Mouse (Mus musculus): ENCODE results near the gene Ift81. TPM values are rescaled to one million over a fixed set of nuclear protein-coding genes. Genes with fewer than 3 reads are reported as not detected.

Gene Ift81
- polyA plus RNA-seq, 1 experiment from 2014 or later = 46.0 TPM

GRCm38 (mm10) chr5:122636958-122637357 lies 22.6 kb upstream of the Ift81 start:
- WGBS = 32% methylated on average over 16 of the region's 16 CpGs
- Histone ChIP-seq H3K4me2 (ENCODE audit: low read depth, low read length) (peak overlapping the region; percentile 47), H3K36me3 (ENCODE audit: control insufficient read depth, insufficient read depth, low read length) (no peaks in the 10 kb centered on the region), H3K4me3 (ENCODE audit: low read length) (no peak overlapping the region), H3K27ac (ENCODE audit: low read length) (no peak overlapping the region), H3K9ac (ENCODE audit: low read length) (no peak overlapping the region), H3K9me3 (ENCODE audit: control insufficient read depth, low read length) (no peaks in the 10 kb centered on the region), H3K4me1 (replicated peaks; ENCODE audit: control insufficient read depth, insufficient read depth, low read length) (0 out of 2 replicates have a peak, but pooled peaks cover 2% of the 10 kb centered on the region), H3K27me3 (ENCODE audit: control insufficient read depth, insufficient read depth, low read depth, low read length) (no peaks in the 10 kb centered on the region)
- no peak for ATAC-seq (ENCODE audit: low read depth)

GRCm38 (mm10) chr5:122636308-122636707 lies 22.0 kb upstream of the Ift81 start:
- Histone ChIP-seq H3K9ac (ENCODE audit: low read length) (no peak overlapping the region), H3K9me3 (ENCODE audit: control insufficient read depth, low read length) (no peaks in the 10 kb centered on the region), H3K4me1 (replicated peaks; ENCODE audit: control insufficient read depth, insufficient read depth, low read length) (0 out of 2 replicates have a peak, but pooled peaks cover 2% of the 10 kb centered on the region), H3K4me3 (ENCODE audit: low read length) (no peak overlapping the region), H3K27ac (ENCODE audit: low read length) (no peak overlapping the region), H3K4me2 (ENCODE audit: low read depth, low read length) (no peak overlapping the region), H3K27me3 (ENCODE audit: control insufficient read depth, insufficient read depth, low read depth, low read length) (no peaks in the 10 kb centered on the region), H3K36me3 (ENCODE audit: control insufficient read depth, insufficient read depth, low read length) (no peaks in the 10 kb centered on the region)
- ATAC-seq (ENCODE audit: low read depth) = no peak
- 65% methylated on average over 9 of the region's 9 CpGs for WGBS

GRCm38 (mm10) chr5:122635228-122635627 lies 20.9 kb upstream of the Ift81 start:
- 69% methylated on average over 8 of the region's 8 CpGs for WGBS

GRCm38 (mm10) chr5:122627243-122627642 lies 12.9 kb upstream of the Ift81 start:
- Histone ChIP-seq H3K27ac (ENCODE audit: low read length) (no peak overlapping the region), H3K4me2 (ENCODE audit: low read depth, low read length) (no peak overlapping the region), H3K36me3 (ENCODE audit: control insufficient read depth, insufficient read depth, low read length) (no peaks in the 10 kb centered on the region), H3K9ac (ENCODE audit: low read length) (no peak overlapping the region), H3K4me1 (replicated peaks; ENCODE audit: control insufficient read depth, insufficient read depth, low read length) (no peaks in the 10 kb centered on the region), H3K27me3 (ENCODE audit: control insufficient read depth, insufficient read depth, low read depth, low read length) (no peaks in the 10 kb centered on the region), H3K4me3 (ENCODE audit: low read length) (no peak overlapping the region), H3K9me3 (ENCODE audit: control insufficient read depth, low read length) (no peaks in the 10 kb centered on the region)
- 41% methylated on average over 2 of the region's 2 CpGs for whole genome bisulfite sequencing
- ATAC-seq (ENCODE audit: low read depth) = peak; percentile 82

More at GRCm38 (mm10) chr5:122635228-122635627, 20.9 kb upstream of the Ift81 start:
- no peak overlapping the region for H3K4me2 ChIP-seq (ENCODE audit: low read depth, low read length)
- H3K4me3 ChIP-seq (ENCODE audit: low read length) = no peak overlapping the region
- H3K27ac ChIP-seq (ENCODE audit: low read length) = no peak overlapping the region
- no peak for ATAC-seq (ENCODE audit: low read depth)
- 0 out of 2 replicates have a peak, but pooled peaks cover 2% of the 10 kb centered on the region for H3K4me1 ChIP-seq (replicated peaks; ENCODE audit: control insufficient read depth, insufficient read depth, low read length)
- no peaks in the 10 kb centered on the region for H3K27me3 ChIP-seq (ENCODE audit: control insufficient read depth, insufficient read depth, low read depth, low read length)
- no peak overlapping the region for H3K9ac ChIP-seq (ENCODE audit: low read length)
- no peaks in the 10 kb centered on the region for H3K9me3 ChIP-seq (ENCODE audit: control insufficient read depth, low read length)
- H3K36me3 ChIP-seq (ENCODE audit: control insufficient read depth, insufficient read depth, low read length) = no peaks in the 10 kb centered on the region

GRCm38 (mm10) chr5:122625565-122626252 lies 11.4 kb upstream of the Ift81 start:
- peaks cover 6% of the 10 kb centered on the region; the same call in 1 of the 2 replicates for H3K4me1 ChIP-seq (replicated peaks; ENCODE audit: control insufficient read depth, insufficient read depth, low read length)
- H3K4me2 ChIP-seq (ENCODE audit: low read depth, low read length) = no peak overlapping the region
- H3K36me3 ChIP-seq (ENCODE audit: control insufficient read depth, insufficient read depth, low read length) = no peaks in the 10 kb centered on the region
- 86% methylated on average over 14 of the region's 14 CpGs for WGBS
- no peaks in the 10 kb centered on the region for H3K9me3 ChIP-seq (ENCODE audit: control insufficient read depth, low read length)
- H3K9ac ChIP-seq (ENCODE audit: low read length) = no peak overlapping the region
- no peak overlapping the region for H3K4me3 ChIP-seq (ENCODE audit: low read length)
- H3K27ac ChIP-seq (ENCODE audit: low read length) = no peak overlapping the region
- H3K27me3 ChIP-seq (ENCODE audit: control insufficient read depth, insufficient read depth, low read depth, low read length) = no peaks in the 10 kb centered on the region
- no peak for ATAC-seq (ENCODE audit: low read depth)

GRCm38 (mm10) chr5:122624952-122625479 lies 10.7 kb upstream of the Ift81 start:
- Histone ChIP-seq H3K4me1 (replicated peaks; ENCODE audit: control insufficient read depth, insufficient read depth, low read length) (peaks cover 6% of the 10 kb centered on the region; the same call in 1 of the 2 replicates), H3K27ac (ENCODE audit: low read length) (no peak overlapping the region), H3K36me3 (ENCODE audit: control insufficient read depth, insufficient read depth, low read length) (no peaks in the 10 kb centered on the region), H3K9ac (ENCODE audit: low read length) (no peak overlapping the region), H3K4me3 (ENCODE audit: low read length) (no peak overlapping the region), H3K4me2 (ENCODE audit: low read depth, low read length) (no peak overlapping the region), H3K9me3 (ENCODE audit: control insufficient read depth, low read length) (no peaks in the 10 kb centered on the region), H3K27me3 (ENCODE audit: control insufficient read depth, insufficient read depth, low read depth, low read length) (no peaks in the 10 kb centered on the region)
- no peak for ATAC-seq (ENCODE audit: low read depth)
- WGBS = 83% methylated on average over 11 of the region's 11 CpGs

GRCm38 (mm10) chr5:122623861-122624260 lies 9.5 kb upstream of the Ift81 start:
- Histone ChIP-seq H3K4me1 (replicated peaks; ENCODE audit: control insufficient read depth, insufficient read depth, low read length) (peaks cover 6% of the 10 kb centered on the region; the same call in 1 of the 2 replicates), H3K27me3 (ENCODE audit: control insufficient read depth, insufficient read depth, low read depth, low read length) (no peaks in the 10 kb centered on the region)
- no peak for ATAC-seq (ENCODE audit: low read depth)

GRCm38 (mm10) chr5:122622526-122622925 lies 8.2 kb upstream of the Ift81 start:
- H3K9ac ChIP-seq (ENCODE audit: low read length) = no peak overlapping the region
- H3K4me3 ChIP-seq (ENCODE audit: low read length) = no peak overlapping the region
- no peaks in the 10 kb centered on the region for H3K9me3 ChIP-seq (ENCODE audit: control insufficient read depth, low read length)
- no peaks in the 10 kb centered on the region for H3K27me3 ChIP-seq (ENCODE audit: control insufficient read depth, insufficient read depth, low read depth, low read length)
- peak overlapping the region; percentile 91; the same call in 1 of the 2 replicates for H3K27ac ChIP-seq (ENCODE audit: low read length)
- H3K4me1 ChIP-seq (replicated peaks; ENCODE audit: control insufficient read depth, insufficient read depth, low read length) = peaks cover 6% of the 10 kb centered on the region; the same call in 1 of the 2 replicates
- no peak overlapping the region for H3K4me2 ChIP-seq (ENCODE audit: low read depth, low read length)
- 80% methylated on average over 5 of the region's 5 CpGs for whole genome bisulfite sequencing
- no peaks in the 10 kb centered on the region for H3K36me3 ChIP-seq (ENCODE audit: control insufficient read depth, insufficient read depth, low read length)
- ATAC-seq (ENCODE audit: low read depth) = no peak

More at GRCm38 (mm10) chr5:122623861-122624260, 9.5 kb upstream of the Ift81 start:
- Histone ChIP-seq H3K27ac (ENCODE audit: low read length) (no peak overlapping the region), H3K9ac (ENCODE audit: low read length) (no peak overlapping the region), H3K36me3 (ENCODE audit: control insufficient read depth, insufficient read depth, low read length) (no peaks in the 10 kb centered on the region), H3K9me3 (ENCODE audit: control insufficient read depth, low read length) (no peaks in the 10 kb centered on the region), H3K4me2 (ENCODE audit: low read depth, low read length) (no peak overlapping the region), H3K4me3 (ENCODE audit: low read length) (no peak overlapping the region)
- 76% methylated on average over 9 of the region's 9 CpGs for WGBS

- H3K4me3 ChIP-seq (ENCODE audit: low read length) = no peak overlapping the region
- H3K4me1 ChIP-seq (replicated peaks; ENCODE audit: control insufficient read depth, insufficient read depth, low read length) = peaks cover 6% of the 10 kb centered on the region; the same call in 1 of the 2 replicates
- H3K9ac ChIP-seq (ENCODE audit: low read length) = no peak overlapping the region
- H3K27me3 ChIP-seq (ENCODE audit: control insufficient read depth, insufficient read depth, low read depth, low read length) = no peaks in the 10 kb centered on the region
- no peaks in the 10 kb centered on the region for H3K36me3 ChIP-seq (ENCODE audit: control insufficient read depth, insufficient read depth, low read length)
- peak overlapping the region; percentile 91 for H3K27ac ChIP-seq (ENCODE audit: low read length)
- no peak overlapping the region for H3K4me2 ChIP-seq (ENCODE audit: low read depth, low read length)
- peak; percentile 96 for ATAC-seq (ENCODE audit: low read depth)
- no peaks in the 10 kb centered on the region for H3K9me3 ChIP-seq (ENCODE audit: control insufficient read depth, low read length)
- 8% methylated on average over 7 of the region's 7 CpGs for WGBS
These were observed 7.1 kb upstream of the Ift81 start for GRCm38 (mm10) chr5:122621376-122621886.
